Mouse (Mus musculus) CD4-positive naive resting alpha-beta T cell, adult 76 days (primary cell): ENCODE measurements around the gene Olfr965. TPM values are rescaled to one million over a fixed set of nuclear protein-coding genes. Genes with fewer than 3 reads are reported as not detected.

Experiments used
- total RNA-seq: library from RNA; stranded (reverse); gene quantifications from one replicate; pipeline ENCODE4 v1.2.4, GENCODE M21; 2023

Olfr965 gene
- total RNA-seq, result not detected

GRCm38 (mm10) chr9:39711053-39711452 is at the start of gene Olfr965:
Gene Olfr965 (plus strand): TSS chr9:39711353.

GRCm38 (mm10) chr9:39666905-39667304 is 44.2 kb upstream of the Olfr965 start, which contains the start of gene Olfr963:
Gene Olfr963 (plus strand): TSS chr9:39667205.

GRCm38 (mm10) chr9:39707017-39707416 is 4.1 kb upstream of the Olfr965 start, which contains the start of gene Olfr149:
Gene Olfr149 (minus strand): TSS chr9:39707117.

GRCm38 (mm10) chr9:39730678-39731077 is 19.5 kb downstream of the Olfr965 start, which contains the start of gene Olfr150:
Gene Olfr150 (plus strand): TSS chr9:39730978.

GRCm38 (mm10) chr9:39745949-39746348 is 34.8 kb downstream of the Olfr965 start, which contains the start of gene Olfr967:
Gene Olfr967 (plus strand): TSS chr9:39746249.

Other genes with a start within 250 kb of the Olfr965 start
- not detected for gene Olfr955, start 239.4 kb upstream of the Olfr965 start, total RNA-seq
- not detected for gene Olfr44, start 217.4 kb upstream of the Olfr965 start, total RNA-seq
- gene Olfr957, start 195.5 kb upstream of the Olfr965 start, total RNA-seq, result not detected
- gene Olfr958, start 157.3 kb upstream of the Olfr965 start, total RNA-seq, result not detected
- gene Olfr959, start 135.8 kb upstream of the Olfr965 start, total RNA-seq, result not detected
- gene AW551984, start 107.0 kb upstream of the Olfr965 start, total RNA-seq, result not detected
- not detected for gene Olfr148, start 100.7 kb upstream of the Olfr965 start, total RNA-seq
- not detected for gene Olfr960, start 90.0 kb upstream of the Olfr965 start, total RNA-seq
- gene Olfr961, start 66.3 kb upstream of the Olfr965 start, total RNA-seq, result not detected
- gene Olfr963, start 44.1 kb upstream of the Olfr965 start, total RNA-seq, result not detected
- gene Olfr149, start 4.2 kb upstream of the Olfr965 start, total RNA-seq, result not detected
- gene Olfr150, start 19.6 kb downstream of the Olfr965 start, total RNA-seq, result not detected
- not detected for gene Olfr967, start 34.9 kb downstream of the Olfr965 start, total RNA-seq
- gene Olfr968, start 71.9 kb downstream of the Olfr965 start, total RNA-seq, result not detected
- gene Olfr969, start 79.6 kb downstream of the Olfr965 start, total RNA-seq, result not detected
- gene Olfr970, start 97.5 kb downstream of the Olfr965 start, total RNA-seq, result not detected
- gene Olfr971, start 125.5 kb downstream of the Olfr965 start, total RNA-seq, result not detected
- gene Olfr972, start 155.1 kb downstream of the Olfr965 start, total RNA-seq, result not detected
- gene Olfr229, start 196.0 kb downstream of the Olfr965 start, total RNA-seq, result not detected
- not detected for gene Olfr974, start 226.1 kb downstream of the Olfr965 start, total RNA-seq
- gene Olfr975, start 240.7 kb downstream of the Olfr965 start, total RNA-seq, result not detected
- not detected for gene Olfr976, start 249.8 kb downstream of the Olfr965 start, total RNA-seq